Mouse (Mus musculus) thymus, adult 2 months (tissue): ENCODE measurements around the gene Hes2. TPM values are rescaled to one million over a fixed set of nuclear protein-coding genes. Genes with fewer than 3 reads are reported as not detected.

Experiments used
- DNase-seq: peaks from one replicate; pipeline ENCODE4 v3.0.0; 2021
- H3K27ac ChIP-seq: fragments of 200-500 bp; 2 replicates; pipeline ENCODE4 v1.5.1; 2012; ENCODE audit warnings: low read length, control low read depth; ENCODE audit not compliant: control insufficient read depth, insufficient read depth
- H3K27me3 ChIP-seq: fragments of 200-500 bp; 2 replicates; pipeline ENCODE4 v1.6.1; 2012; ENCODE audit warnings: mild to moderate bottlenecking, low read length, moderate library complexity, mixed read lengths; ENCODE audit not compliant: control insufficient read depth, insufficient read depth
- H3K36me3 ChIP-seq: fragments of 200-500 bp; 2 replicates; pipeline ENCODE4 v1.6.1; 2012; ENCODE audit warnings: mild to moderate bottlenecking, low read length, moderate library complexity; ENCODE audit not compliant: control insufficient read depth, insufficient read depth
- H3K4me1 ChIP-seq: fragments of 200-500 bp; replicated peaks from 2 replicates; pipeline ENCODE4 v1.6.1; 2012; ENCODE audit warnings: low read length; ENCODE audit not compliant: control insufficient read depth, insufficient read depth
- H3K4me3 ChIP-seq: fragments of 200-500 bp; 2 replicates; pipeline ENCODE4 v1.5.1; 2012; ENCODE audit warnings: mild to moderate bottlenecking, low read length, control low read depth, moderate library complexity; ENCODE audit not compliant: control insufficient read depth, insufficient read depth
- CTCF ChIP-seq: fragments of 200-500 bp; IDR thresholded peaks from 2 replicates; pipeline ENCODE4 v1.5.1; 2012; ENCODE audit warnings: mild to moderate bottlenecking, control low read depth, low read length, moderate library complexity, borderline replicate concordance; ENCODE audit not compliant: control insufficient read depth, poor library complexity, insufficient read depth; ENCODE audit errors: extremely low read depth
- POLR2A ChIP-seq: fragments of 200-500 bp; IDR thresholded peaks from 2 replicates; pipeline ENCODE4 v1.6.1; 2012; ENCODE audit warnings: mild to moderate bottlenecking, low read length, control low read depth, moderate library complexity; ENCODE audit not compliant: control insufficient read depth, poor library complexity, insufficient read depth; ENCODE audit errors: extremely low read depth
- WGBS: fragments of 180-500 bp; shearing (Covaris S2); methylation state at CpG from one replicate; pipeline ENCODE4 v1.1.7; 2018; 5-methylcytosine and 5-hydroxymethylcytosine counted together
- polyA plus RNA-seq: library from polyadenylated mRNA; depleted of rRNA; stranded (reverse); fragments of >200 nt; gene quantifications from 2 replicates; pipeline ENCODE4 v1.2.3, GENCODE M21; 2012

Hes2 gene
- polyA plus RNA-seq, 1 experiment: 0.07 TPM

DNA sequence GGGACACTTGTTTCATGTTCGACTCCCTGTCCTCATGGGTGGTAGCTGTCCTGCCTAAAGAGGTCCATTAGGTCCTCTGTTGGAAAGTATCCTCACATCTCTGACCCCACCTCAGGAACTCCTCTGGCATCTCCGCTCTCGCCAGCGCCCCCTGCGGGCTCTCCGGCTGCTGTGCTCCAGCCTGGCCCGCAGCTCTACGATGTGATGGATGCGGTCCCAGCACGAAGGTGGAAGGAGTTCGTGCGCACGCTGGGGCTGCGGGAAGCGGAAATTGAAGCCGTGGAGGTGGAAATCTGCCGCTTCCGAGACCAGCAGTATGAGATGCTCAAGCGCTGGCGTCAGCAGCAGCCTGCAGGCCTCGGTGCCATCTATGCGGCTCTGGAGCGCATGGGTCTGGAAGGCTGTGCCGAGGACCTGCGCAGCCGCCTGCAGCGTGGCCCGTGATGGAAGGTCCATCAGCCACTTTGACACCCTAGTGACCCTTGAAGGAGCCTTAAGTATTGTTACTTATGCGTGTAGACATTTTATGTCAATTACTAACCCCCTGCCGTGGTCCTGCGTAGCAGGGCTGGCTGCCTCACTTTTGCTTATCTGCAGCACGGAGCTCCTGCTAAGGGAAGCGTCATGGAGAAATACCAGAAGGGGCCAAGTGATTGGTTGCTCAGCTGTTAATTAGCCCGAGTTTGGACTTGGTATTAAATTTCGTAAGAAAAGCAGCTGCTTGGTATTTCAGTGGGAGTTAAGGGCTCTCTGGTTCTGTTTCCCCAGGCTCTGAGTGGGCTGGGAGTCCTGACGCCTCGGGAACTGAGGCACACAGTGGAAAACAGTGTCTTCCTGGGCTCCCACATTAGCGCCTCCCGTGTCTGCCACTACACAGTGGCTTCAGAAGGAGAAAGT is 39.0 kb upstream of the Hes2 start:
- peaks cover 38% of the 10 kb centered on the region for H3K4me1 ChIP-seq
- no peak overlapping the region for H3K27ac ChIP-seq
- H3K36me3 ChIP-seq: no peaks in the 10 kb centered on the region
- DNase-seq: no peak
- TF ChIP-seq CTCF (0 out of 2 replicates have a peak, but pooled peaks have one; percentile 33), POLR2A (no peak)
- no peak overlapping the region for H3K4me3 ChIP-seq
- WGBS: 59% methylated on average over 39 of the region's 39 CpGs
- peaks cover 7% of the 10 kb centered on the region; the same call in 1 of the 2 replicates for H3K27me3 ChIP-seq

DNA sequence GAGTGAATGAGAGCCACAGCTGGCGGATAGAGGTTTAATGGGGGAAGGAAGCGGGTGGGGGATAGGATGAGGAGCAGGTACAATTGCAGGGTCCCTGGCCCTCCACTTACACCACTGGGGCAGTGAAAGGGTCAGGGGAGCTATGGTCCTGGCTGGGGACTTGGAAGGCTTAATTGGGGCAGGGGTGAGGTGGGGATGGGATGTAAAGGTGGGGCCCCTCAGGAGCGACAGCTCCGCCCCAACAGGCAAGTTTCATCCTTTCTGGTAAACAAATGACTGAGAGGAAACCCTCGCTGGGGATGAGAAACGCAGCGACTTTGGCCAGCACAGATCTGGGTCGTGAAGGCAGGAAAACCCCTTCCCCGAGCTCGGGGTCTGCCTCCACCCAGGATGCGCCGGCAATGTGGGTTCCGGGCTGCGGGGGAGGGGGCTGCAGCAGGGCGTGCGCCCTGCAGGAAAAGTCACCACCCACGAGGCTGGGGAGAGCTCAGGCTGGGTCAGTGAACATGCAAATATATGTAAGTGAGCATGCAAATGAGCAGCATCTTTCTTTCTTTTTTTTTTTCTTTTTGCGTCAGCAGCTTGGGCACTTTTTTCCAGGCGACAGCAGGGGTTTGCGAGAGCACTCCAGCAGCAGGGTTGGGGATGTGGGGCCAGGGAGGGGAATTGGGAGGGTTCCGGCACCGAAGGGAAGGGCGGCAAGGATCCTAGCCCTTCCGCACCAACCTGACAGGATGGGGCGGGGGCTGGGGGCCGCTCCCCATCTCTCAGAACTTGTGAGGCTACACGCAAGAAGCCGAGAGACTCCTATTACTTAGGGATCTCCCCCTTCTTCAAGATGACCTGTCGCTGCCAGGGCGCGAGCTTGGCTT is 38.1 kb upstream of the Hes2 start:
- peak overlapping the region; percentile 37 for H3K4me3 ChIP-seq
- no peaks in the 10 kb centered on the region for H3K36me3 ChIP-seq
- TF ChIP-seq CTCF (no peak), POLR2A (no peak)
- H3K27me3 ChIP-seq: peaks cover 7% of the 10 kb centered on the region; the same call in 1 of the 2 replicates
- peaks cover 46% of the 10 kb centered on the region for H3K4me1 ChIP-seq
- peak; percentile 45 for DNase-seq
- peak overlapping the region; percentile 13; the same call in 1 of the 2 replicates for H3K27ac ChIP-seq
- 6% methylated on average over 31 of the region's 31 CpGs for WGBS

DNA sequence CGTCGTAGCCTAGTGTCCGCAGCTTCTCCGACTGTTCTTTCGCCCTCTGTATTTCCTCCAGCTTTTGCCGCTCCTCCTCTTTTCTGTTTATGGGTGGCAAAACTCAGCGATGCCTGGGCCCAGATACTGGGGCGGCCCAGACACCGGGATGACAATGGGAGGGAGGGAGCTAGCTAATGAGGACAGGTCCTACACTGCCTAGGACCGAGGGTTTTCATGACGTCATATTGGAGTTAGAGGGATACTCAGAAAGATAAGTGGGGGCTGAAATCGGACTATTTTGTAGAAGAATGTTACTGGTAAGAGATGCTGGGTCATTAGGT is 37.5 kb upstream of the Hes2 start:
- 5% methylated on average over 12 of the region's 12 CpGs for WGBS
- TF ChIP-seq POLR2A: no peak
- TF ChIP-seq CTCF: no peak
- no peak for DNase-seq
- peaks cover 10% of the 10 kb centered on the region; the same call in 1 of the 2 replicates for H3K27me3 ChIP-seq
- H3K4me1 ChIP-seq: peaks cover 43% of the 10 kb centered on the region
- H3K36me3 ChIP-seq: no peaks in the 10 kb centered on the region
- peak overlapping the region; percentile 37 for H3K4me3 ChIP-seq
- H3K27ac ChIP-seq: peak overlapping the region; percentile 13; the same call in 1 of the 2 replicates

DNA sequence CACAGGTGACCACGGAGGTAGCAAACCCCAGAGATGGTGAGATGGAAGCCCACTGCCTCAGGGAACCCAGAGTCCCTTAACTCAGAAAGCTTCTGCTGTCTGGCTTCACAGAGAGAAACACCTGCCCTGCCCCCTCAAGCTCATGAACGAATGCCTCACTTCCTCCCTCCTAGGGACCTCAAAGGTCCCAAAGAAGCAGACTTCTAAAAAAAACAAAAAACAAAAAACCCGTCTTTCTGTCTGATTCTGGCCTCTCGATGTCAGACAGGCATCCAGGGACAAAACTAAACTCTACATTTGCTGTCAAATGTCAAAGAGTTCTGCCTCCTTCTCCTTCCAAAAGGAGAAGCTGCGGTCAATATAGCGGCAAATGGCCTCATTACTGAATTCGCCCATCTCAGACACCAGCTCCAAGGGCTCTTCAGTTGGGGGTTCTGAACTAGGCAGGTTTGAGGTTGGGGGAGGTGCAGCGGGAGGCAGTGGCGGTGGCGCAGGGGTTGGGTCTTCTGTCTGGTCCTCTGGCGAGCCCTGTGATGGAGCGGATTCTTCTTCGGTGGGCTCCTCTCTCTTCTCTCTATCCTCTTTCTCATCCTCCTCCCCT is 34.2 kb upstream of the Hes2 start:
- H3K27ac ChIP-seq: peak overlapping the region; percentile 56
- WGBS: 4% methylated on average over 13 of the region's 13 CpGs
- TF ChIP-seq POLR2A (no peak), CTCF (no peak)
- peak overlapping the region; percentile 49 for H3K4me3 ChIP-seq
- no peaks in the 10 kb centered on the region for H3K36me3 ChIP-seq
- peaks cover 18% of the 10 kb centered on the region; the same call in 1 of the 2 replicates for H3K27me3 ChIP-seq
- peaks cover 36% of the 10 kb centered on the region for H3K4me1 ChIP-seq
- DNase-seq: no peak

DNA sequence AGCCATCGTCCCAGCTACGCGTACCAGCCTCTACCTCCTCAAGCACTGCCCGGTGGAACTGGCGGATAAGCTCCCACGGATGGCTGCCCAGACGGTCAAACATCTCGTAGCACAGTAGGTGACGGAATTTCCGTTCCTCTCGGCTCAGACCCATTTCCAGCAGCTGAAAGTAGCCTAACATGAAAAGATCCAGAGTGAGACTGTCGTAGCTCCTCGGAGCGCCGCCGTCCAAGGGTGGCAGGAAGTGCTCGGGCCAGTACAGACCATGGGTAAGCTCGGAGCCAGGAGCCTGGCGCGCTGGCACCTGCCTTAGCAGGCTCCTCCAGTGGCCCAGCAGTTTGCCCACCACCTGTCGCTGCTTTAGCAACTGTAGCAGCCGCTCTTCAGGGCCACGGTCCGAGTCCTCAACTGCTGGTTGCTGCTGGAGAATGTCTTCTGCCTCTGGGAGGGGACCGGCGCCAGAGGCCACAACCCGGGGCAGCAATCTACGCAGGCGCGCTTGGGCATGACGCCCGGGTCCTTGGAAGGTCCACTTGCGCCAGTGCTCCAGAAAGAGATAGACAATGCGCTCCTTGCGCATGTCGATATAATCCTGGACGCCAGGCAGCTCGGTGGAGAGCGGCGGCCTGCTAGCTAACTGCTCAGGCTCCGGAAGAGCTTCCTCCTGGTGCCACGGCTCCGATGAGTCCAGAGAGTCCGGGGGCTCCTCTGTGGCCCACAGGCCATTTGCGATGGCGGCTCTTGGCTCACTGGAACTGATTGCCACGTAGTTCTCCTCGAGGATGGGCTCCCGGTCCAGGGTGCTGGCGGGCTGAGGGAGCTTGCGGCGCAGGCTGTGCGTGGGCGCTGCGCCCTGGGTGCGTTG is 33.3 kb upstream of the Hes2 start:
- H3K4me1 ChIP-seq: peaks cover 31% of the 10 kb centered on the region
- whole genome bisulfite sequencing: 7% methylated on average over 56 of the region's 56 CpGs
- H3K27ac ChIP-seq: peak overlapping the region; percentile 56; the same call in 1 of the 2 replicates
- H3K27me3 ChIP-seq: peaks cover 18% of the 10 kb centered on the region; the same call in 1 of the 2 replicates
- no peak for DNase-seq
- H3K36me3 ChIP-seq: no peaks in the 10 kb centered on the region
- TF ChIP-seq CTCF (no peak), POLR2A (0 out of 2 replicates have a peak, but pooled peaks have one; percentile 18)
- peak overlapping the region; percentile 49 for H3K4me3 ChIP-seq
